Mouse (Mus musculus) hindbrain, embryonic 13.5 days (tissue): Measurements from ENCODE around the gene Fsip1. TPM values are rescaled to one million over a fixed set of nuclear protein-coding genes. Genes with fewer than 3 reads are reported as not detected.

Experiments
- ATAC-seq: fragments of 200-750 bp; cut with Nextera tagmentation; 2 replicates; pipeline ENCODE4 v1.8.0; 2017; ENCODE audit warnings: moderate TSS enrichment; ENCODE audit not compliant: low FRiP score
- H3K27ac ChIP-seq: fragments of 300-500 bp; sonication (generic); 2 replicates; pipeline ENCODE4 v1.5.1; 2015; ENCODE audit warnings: inconsistent platforms, mild to moderate bottlenecking, moderate library complexity
- H3K27me3 ChIP-seq: fragments of 300-500 bp; sonication (generic); 2 replicates; pipeline ENCODE4 v1.6.1; 2015; ENCODE audit warnings: mild to moderate bottlenecking, inconsistent platforms
- H3K36me3 ChIP-seq: fragments of 300-500 bp; sonication (generic); 2 replicates; pipeline ENCODE4 v1.6.1; 2015; ENCODE audit warnings: mild to moderate bottlenecking, inconsistent platforms
- H3K4me1 ChIP-seq: fragments of 300-500 bp; sonication (generic); replicated peaks from 2 replicates; pipeline ENCODE4 v1.6.1; 2015; ENCODE audit warnings: inconsistent platforms
- H3K4me2 ChIP-seq: fragments of 300-500 bp; sonication (generic); 2 replicates; pipeline ENCODE4 v1.6.1; 2015; ENCODE audit warnings: inconsistent platforms, mild to moderate bottlenecking, moderate library complexity
- H3K4me3 ChIP-seq: fragments of 300-500 bp; sonication (generic); 2 replicates; pipeline ENCODE4 v1.5.1; 2015; ENCODE audit warnings: mild to moderate bottlenecking, inconsistent platforms
- H3K9ac ChIP-seq: fragments of 300-500 bp; sonication (generic); 2 replicates; pipeline ENCODE4 v1.6.1; 2015; ENCODE audit warnings: mild to moderate bottlenecking, inconsistent platforms
- H3K9me3 ChIP-seq: fragments of 300-500 bp; sonication (generic); 2 replicates; pipeline ENCODE4 v1.6.1; 2016; ENCODE audit warnings: inconsistent platforms
- WGBS: fragments of 180-500 bp; shearing (Covaris S2); methylation state at CpG from one replicate; pipeline ENCODE4 v1.1.7; 2015; 5-methylcytosine and 5-hydroxymethylcytosine counted together
- polyA plus RNA-seq: library from polyadenylated mRNA; unstranded; fragments of >200 nt; fragmentation: Nextera tagmentation; extraction: Ambion mirVana; gene quantifications from 2 replicates; pipeline ENCODE4 v1.2.1, GENCODE M21; 2015

The Fsip1 gene
- polyA plus RNA-seq, 1 experiment from 2014 or later: 3.2 TPM

GRCm38 (mm10) chr2:118288326-118289065, 31.7 kb upstream of the Fsip1 start:
- no peak for ATAC-seq
- Histone ChIP-seq H3K27ac (no peak overlapping the region), H3K4me3 (no peak overlapping the region), H3K36me3 (no peaks in the 10 kb centered on the region), H3K4me1 (no peaks in the 10 kb centered on the region), H3K9ac (no peak overlapping the region), H3K4me2 (no peak overlapping the region), H3K9me3 (no peaks in the 10 kb centered on the region), H3K27me3 (no peaks in the 10 kb centered on the region)
- 94% methylated on average over 9 of the region's 9 CpGs for WGBS

- no peak for ATAC-seq
These were observed 30.9 kb upstream of the Fsip1 start for GRCm38 (mm10) chr2:118287678-118288077.

DNA sequence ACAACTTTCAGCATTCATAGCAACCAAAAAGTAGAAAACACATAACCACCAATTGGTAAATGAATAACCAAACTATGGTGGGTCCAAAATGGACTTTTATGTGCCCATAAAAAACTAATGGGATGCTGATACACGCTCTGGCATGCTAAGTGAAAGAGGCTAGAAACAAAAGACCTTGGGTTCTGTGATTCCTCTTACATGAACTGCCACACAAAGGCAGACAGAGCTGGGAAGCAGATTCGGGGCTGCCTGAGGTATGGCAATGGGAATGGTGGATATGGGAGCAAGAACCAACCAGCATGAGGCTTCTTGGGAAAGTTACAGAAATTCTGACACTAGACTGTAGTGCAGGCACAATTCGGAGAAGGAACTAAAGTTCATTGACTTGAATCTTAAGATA, 25.7 kb upstream of the Fsip1 start:
- no peaks in the 10 kb centered on the region for H3K4me1 ChIP-seq
- no peaks in the 10 kb centered on the region for H3K9me3 ChIP-seq
- H3K27ac ChIP-seq: no peak overlapping the region
- H3K36me3 ChIP-seq: no peaks in the 10 kb centered on the region
- no peak for ATAC-seq
- H3K4me3 ChIP-seq: no peak overlapping the region
- H3K4me2 ChIP-seq: no peak overlapping the region
- WGBS: 85% methylated on average over 3 of the region's 3 CpGs
- no peaks in the 10 kb centered on the region for H3K27me3 ChIP-seq
- H3K9ac ChIP-seq: no peak overlapping the region

More at GRCm38 (mm10) chr2:118287678-118288077, 30.9 kb upstream of the Fsip1 start:
- 83% methylated on average over 4 of the region's 4 CpGs for WGBS
- no peak overlapping the region for H3K27ac ChIP-seq
- H3K4me3 ChIP-seq: no peak overlapping the region
- no peaks in the 10 kb centered on the region for H3K9me3 ChIP-seq
- no peaks in the 10 kb centered on the region for H3K27me3 ChIP-seq
- H3K9ac ChIP-seq: no peak overlapping the region
- H3K36me3 ChIP-seq: no peaks in the 10 kb centered on the region
- H3K4me1 ChIP-seq: no peaks in the 10 kb centered on the region
- H3K4me2 ChIP-seq: no peak overlapping the region

GRCm38 (mm10) chr2:118278249-118278648, 21.5 kb upstream of the Fsip1 start:
- WGBS: 93% methylated on average over 8 of the region's 8 CpGs
- no peak for ATAC-seq
- no peak overlapping the region for H3K4me3 ChIP-seq
- H3K9me3 ChIP-seq: no peaks in the 10 kb centered on the region
- H3K36me3 ChIP-seq: no peaks in the 10 kb centered on the region
- H3K27me3 ChIP-seq: no peaks in the 10 kb centered on the region
- no peak overlapping the region for H3K9ac ChIP-seq
- no peak overlapping the region for H3K4me2 ChIP-seq
- no peak overlapping the region for H3K27ac ChIP-seq
- H3K4me1 ChIP-seq: peaks cover 8% of the 10 kb centered on the region; the same call in 1 of the 2 replicates

DNA sequence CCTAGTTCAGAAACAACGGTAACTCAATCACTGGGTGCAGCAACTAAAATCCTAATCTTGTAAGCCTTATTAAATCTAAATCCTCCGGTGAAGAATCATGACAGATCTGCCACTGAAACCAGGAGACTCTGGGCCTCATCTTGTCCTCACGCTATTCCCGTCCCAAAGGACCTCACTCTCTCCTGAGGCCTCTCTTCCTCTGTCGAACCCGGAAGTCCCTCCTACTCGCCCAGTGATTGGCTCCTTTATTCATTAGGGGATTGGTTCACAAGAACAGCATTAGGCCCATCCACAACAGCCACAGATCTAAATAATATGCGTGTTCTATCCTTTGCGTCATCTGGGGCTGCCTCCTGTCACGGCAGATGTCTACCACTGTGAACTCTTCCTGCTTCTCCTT, 14.8 kb upstream of the Fsip1 start:
- H3K4me2 ChIP-seq: no peak overlapping the region
- H3K36me3 ChIP-seq: no peaks in the 10 kb centered on the region
- H3K9me3 ChIP-seq: no peaks in the 10 kb centered on the region
- 0 out of 2 replicates have a peak, but pooled peaks cover 3% of the 10 kb centered on the region for H3K27me3 ChIP-seq
- peaks cover 11% of the 10 kb centered on the region; the same call in 1 of the 2 replicates for H3K4me1 ChIP-seq
- 86% methylated on average over 10 of the region's 10 CpGs for WGBS
- no peak overlapping the region for H3K27ac ChIP-seq
- H3K4me3 ChIP-seq: no peak overlapping the region
- no peak overlapping the region for H3K9ac ChIP-seq
- no peak for ATAC-seq

DNA sequence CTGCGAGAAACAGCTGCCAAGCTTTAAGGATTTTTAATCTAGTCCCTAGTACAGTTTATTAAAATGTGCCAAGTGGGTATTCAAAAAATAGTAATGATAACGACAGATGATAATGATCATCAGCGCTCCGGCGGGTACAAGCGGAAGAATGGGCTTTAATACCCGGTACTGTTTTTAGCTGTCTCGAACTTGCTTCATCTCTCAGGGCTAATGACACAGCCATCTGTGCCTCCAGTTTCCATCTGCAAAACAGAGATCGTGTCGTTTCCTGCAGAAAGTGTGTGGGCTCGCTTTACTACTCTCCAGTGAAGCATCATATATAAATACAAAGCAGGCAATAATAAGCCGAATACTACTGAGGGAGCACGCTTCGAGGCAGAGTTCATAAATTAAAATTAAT, 13.4 kb upstream of the Fsip1 start:
- ATAC-seq: peak; percentile 46; the same call in 1 of the 2 replicates
- no peaks in the 10 kb centered on the region for H3K36me3 ChIP-seq
- no peak overlapping the region for H3K4me2 ChIP-seq
- no peak overlapping the region for H3K27ac ChIP-seq
- peaks cover 7% of the 10 kb centered on the region; the same call in 1 of the 2 replicates for H3K4me1 ChIP-seq
- H3K9ac ChIP-seq: no peak overlapping the region
- no peak overlapping the region for H3K4me3 ChIP-seq
- 0 out of 2 replicates have a peak, but pooled peaks cover 5% of the 10 kb centered on the region for H3K27me3 ChIP-seq
- H3K9me3 ChIP-seq: no peaks in the 10 kb centered on the region
- WGBS: 66% methylated on average over 14 of the region's 14 CpGs

GRCm38 (mm10) chr2:118263914-118264201, 7.1 kb upstream of the Fsip1 start:
- H3K4me2 ChIP-seq: no peak overlapping the region
- H3K4me3 ChIP-seq: no peak overlapping the region
- no peaks in the 10 kb centered on the region for H3K4me1 ChIP-seq
- H3K9me3 ChIP-seq: no peaks in the 10 kb centered on the region
- no peak overlapping the region for H3K9ac ChIP-seq
- WGBS: 41% methylated on average over 2 of the region's 2 CpGs
- no peak overlapping the region for H3K27ac ChIP-seq
- ATAC-seq: no peak
- no peaks in the 10 kb centered on the region for H3K36me3 ChIP-seq
- H3K27me3 ChIP-seq: peaks cover 9% of the 10 kb centered on the region; the same call in 1 of the 2 replicates

GRCm38 (mm10) chr2:118263151-118263913, 6.6 kb upstream of the Fsip1 start:
- Histone ChIP-seq H3K36me3 (no peaks in the 10 kb centered on the region), H3K9me3 (no peaks in the 10 kb centered on the region), H3K4me3 (no peak overlapping the region), H3K27me3 (peaks cover 9% of the 10 kb centered on the region; the same call in 1 of the 2 replicates), H3K4me2 (no peak overlapping the region), H3K9ac (no peak overlapping the region), H3K27ac (no peak overlapping the region), H3K4me1 (no peaks in the 10 kb centered on the region)
- peak; percentile 57; the same call in 1 of the 2 replicates for ATAC-seq
- WGBS: 23% methylated on average over 8 of the region's 8 CpGs

- Histone ChIP-seq H3K36me3 (no peaks in the 10 kb centered on the region), H3K9ac (no peak overlapping the region), H3K4me2 (no peak overlapping the region), H3K27ac (no peak overlapping the region), H3K27me3 (peaks cover 11% of the 10 kb centered on the region; the same call in 1 of the 2 replicates), H3K4me3 (no peak overlapping the region), H3K9me3 (no peaks in the 10 kb centered on the region), H3K4me1 (no peaks in the 10 kb centered on the region)
- ATAC-seq: no peak
- WGBS: 62% methylated on average over 8 of the region's 8 CpGs
These were observed 5.9 kb upstream of the Fsip1 start for GRCm38 (mm10) chr2:118262673-118263072.

- H3K9ac ChIP-seq: no peak overlapping the region
- H3K4me2 ChIP-seq: no peak overlapping the region
- H3K4me1 ChIP-seq: peaks cover 6% of the 10 kb centered on the region; the same call in 1 of the 2 replicates
- H3K4me3 ChIP-seq: no peak overlapping the region
- WGBS: 87% methylated on average over 5 of the region's 5 CpGs
- no peak overlapping the region for H3K27ac ChIP-seq
- no peak for ATAC-seq
- H3K27me3 ChIP-seq: peaks cover 6% of the 10 kb centered on the region; the same call in 1 of the 2 replicates
- no peaks in the 10 kb centered on the region for H3K9me3 ChIP-seq
- no peaks in the 10 kb centered on the region for H3K36me3 ChIP-seq
These were observed 3.0 kb upstream of the Fsip1 start for GRCm38 (mm10) chr2:118259746-118260145.

DNA sequence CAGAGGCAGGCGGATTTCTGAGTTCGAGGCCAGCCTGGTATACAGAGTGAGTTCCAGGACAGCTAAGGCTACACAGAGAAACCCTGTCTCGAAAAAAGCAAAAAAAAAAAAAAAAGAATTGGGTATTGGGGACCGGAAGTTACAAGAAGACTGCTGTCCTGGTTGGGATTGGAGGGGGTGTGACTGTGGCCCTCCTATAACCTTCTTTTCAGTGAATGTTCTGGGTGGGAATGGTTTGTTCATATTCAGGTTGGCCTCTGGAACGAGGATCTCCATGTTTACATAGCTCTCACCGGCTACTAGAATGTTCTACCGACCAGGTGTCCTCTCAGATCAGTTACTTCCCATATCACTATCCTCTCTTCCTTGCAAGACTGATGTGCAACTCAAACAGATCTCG, 328 bp upstream of the Fsip1 start:
- Histone ChIP-seq H3K4me2 (peak overlapping the region; percentile 60), H3K4me3 (peak overlapping the region; percentile 44), H3K36me3 (no peaks in the 10 kb centered on the region), H3K27ac (no peak overlapping the region), H3K9me3 (no peaks in the 10 kb centered on the region), H3K27me3 (peaks cover 6% of the 10 kb centered on the region; the same call in 1 of the 2 replicates), H3K9ac (no peak overlapping the region), H3K4me1 (peaks cover 10% of the 10 kb centered on the region; the same call in 1 of the 2 replicates)
- 75% methylated on average over 8 of the region's 8 CpGs for WGBS
- no peak for ATAC-seq

GRCm38 (mm10) chr2:118254516-118254915, 2.2 kb downstream of the Fsip1 start:
- 0 out of 2 replicates have a peak, but pooled peaks cover 2% of the 10 kb centered on the region for H3K27me3 ChIP-seq
- peak; percentile 49; the same call in 1 of the 2 replicates for ATAC-seq

More at GRCm38 (mm10) chr2:118254516-118254915, 2.2 kb downstream of the Fsip1 start:
- H3K9me3 ChIP-seq: no peaks in the 10 kb centered on the region
- no peak overlapping the region for H3K9ac ChIP-seq
- H3K4me1 ChIP-seq: peaks cover 10% of the 10 kb centered on the region; the same call in 1 of the 2 replicates
- no peak overlapping the region for H3K27ac ChIP-seq
- no peak overlapping the region for H3K4me3 ChIP-seq
- H3K4me2 ChIP-seq: no peak overlapping the region
- no peaks in the 10 kb centered on the region for H3K36me3 ChIP-seq
- WGBS: 25% methylated on average over 8 of the region's 8 CpGs
